Mouse (Mus musculus): ENCODE data around the gene Hipk2. TPM values are rescaled to one million over a fixed set of nuclear protein-coding genes. Genes with fewer than 3 reads are reported as not detected.

Gene Hipk2
- polyA plus RNA-seq, 1 experiment = 34.3 TPM

- no peak overlapping the region for H3K27ac ChIP-seq (ENCODE audit: insufficient read depth, low read length)
- no peaks in the 10 kb centered on the region for H3K27me3 ChIP-seq (ENCODE audit: control insufficient read depth, insufficient read depth, low read length)
- H3K4me1 ChIP-seq (ENCODE audit: control insufficient read depth, insufficient read depth, low read length) = no peaks in the 10 kb centered on the region
- TF ChIP-seq CTCF (IDR thresholded peaks at IDR 0.05; ENCODE audit: borderline replicate concordance, insufficient read depth, low read depth, low read length) (no peak), POLR2A (IDR thresholded peaks at IDR 0.05; ENCODE audit: borderline replicate concordance, insufficient read depth, low read length) (no peak)
- 93% methylated on average over 6 of the region's 6 CpGs for WGBS
- DNase-seq = no peak
- H3K4me3 ChIP-seq (replicated peaks; ENCODE audit: insufficient read depth, low read depth, low read length) = no peak overlapping the region
These were observed 44.2 kb upstream of the Hipk2 start for GRCm38 (mm10) chr6:38920141-38920540.

- no peaks in the 10 kb centered on the region for H3K27me3 ChIP-seq (ENCODE audit: control insufficient read depth, insufficient read depth, low read length)
- DNase-seq = no peak
- no peaks in the 10 kb centered on the region for H3K4me1 ChIP-seq (ENCODE audit: control insufficient read depth, insufficient read depth, low read length)
- 89% methylated on average over 14 of the region's 14 CpGs for WGBS
- TF ChIP-seq CTCF (IDR thresholded peaks at IDR 0.05; ENCODE audit: borderline replicate concordance, insufficient read depth, low read depth, low read length) (no peak), POLR2A (IDR thresholded peaks at IDR 0.05; ENCODE audit: borderline replicate concordance, insufficient read depth, low read length) (no peak)
- no peak overlapping the region for H3K27ac ChIP-seq (ENCODE audit: insufficient read depth, low read length)
- no peak overlapping the region for H3K4me3 ChIP-seq (replicated peaks; ENCODE audit: insufficient read depth, low read depth, low read length)
These were observed 43.3 kb upstream of the Hipk2 start for GRCm38 (mm10) chr6:38919135-38919740.

GRCm38 (mm10) chr6:38918728-38919127 is 42.8 kb upstream of the Hipk2 start:
- H3K4me3 ChIP-seq (replicated peaks; ENCODE audit: insufficient read depth, low read depth, low read length) = no peak overlapping the region
- DNase-seq = no peak
- H3K27ac ChIP-seq (ENCODE audit: insufficient read depth, low read length) = no peak overlapping the region
- no peaks in the 10 kb centered on the region for H3K27me3 ChIP-seq (ENCODE audit: control insufficient read depth, insufficient read depth, low read length)
- no peaks in the 10 kb centered on the region for H3K4me1 ChIP-seq (ENCODE audit: control insufficient read depth, insufficient read depth, low read length)
- WGBS = 94% methylated on average over 4 of the region's 4 CpGs
- no peak for TF ChIP-seq CTCF (IDR thresholded peaks at IDR 0.05; ENCODE audit: borderline replicate concordance, insufficient read depth, low read depth, low read length)
- TF ChIP-seq POLR2A (IDR thresholded peaks at IDR 0.05; ENCODE audit: borderline replicate concordance, insufficient read depth, low read length) = no peak

- 87% methylated on average over 3 of the region's 3 CpGs for WGBS
- no peak for TF ChIP-seq CTCF (IDR thresholded peaks at IDR 0.05; ENCODE audit: borderline replicate concordance, insufficient read depth, low read depth, low read length)
- TF ChIP-seq POLR2A (IDR thresholded peaks at IDR 0.05; ENCODE audit: borderline replicate concordance, insufficient read depth, low read length) = no peak
- Histone ChIP-seq H3K4me3 (replicated peaks; ENCODE audit: insufficient read depth, low read depth, low read length) (no peak overlapping the region), H3K27me3 (ENCODE audit: control insufficient read depth, insufficient read depth, low read length) (no peaks in the 10 kb centered on the region), H3K27ac (ENCODE audit: insufficient read depth, low read length) (no peak overlapping the region), H3K4me1 (ENCODE audit: control insufficient read depth, insufficient read depth, low read length) (no peaks in the 10 kb centered on the region)
- DNase-seq = no peak
These were observed 41.5 kb upstream of the Hipk2 start for GRCm38 (mm10) chr6:38917415-38917814.

- Histone ChIP-seq H3K4me1 (ENCODE audit: control insufficient read depth, insufficient read depth, low read length) (no peaks in the 10 kb centered on the region), H3K27me3 (ENCODE audit: control insufficient read depth, insufficient read depth, low read length) (no peaks in the 10 kb centered on the region), H3K4me3 (replicated peaks; ENCODE audit: insufficient read depth, low read depth, low read length) (no peak overlapping the region), H3K27ac (ENCODE audit: insufficient read depth, low read length) (no peak overlapping the region)
- TF ChIP-seq CTCF (IDR thresholded peaks at IDR 0.05; ENCODE audit: borderline replicate concordance, insufficient read depth, low read depth, low read length) = no peak
- TF ChIP-seq POLR2A (IDR thresholded peaks at IDR 0.05; ENCODE audit: borderline replicate concordance, insufficient read depth, low read length) = no peak
- DNase-seq = no peak
- WGBS = 96% methylated on average over 4 of the region's 4 CpGs
These were observed 40.6 kb upstream of the Hipk2 start for GRCm38 (mm10) chr6:38916571-38916970.

GRCm38 (mm10) chr6:38915776-38916175 is 39.8 kb upstream of the Hipk2 start:
- Histone ChIP-seq H3K4me3 (replicated peaks; ENCODE audit: insufficient read depth, low read depth, low read length) (no peak overlapping the region), H3K4me1 (ENCODE audit: control insufficient read depth, insufficient read depth, low read length) (no peaks in the 10 kb centered on the region), H3K27me3 (ENCODE audit: control insufficient read depth, insufficient read depth, low read length) (no peaks in the 10 kb centered on the region), H3K27ac (ENCODE audit: insufficient read depth, low read length) (no peak overlapping the region)
- TF ChIP-seq POLR2A (IDR thresholded peaks at IDR 0.05; ENCODE audit: borderline replicate concordance, insufficient read depth, low read length) (no peak), CTCF (IDR thresholded peaks at IDR 0.05; ENCODE audit: borderline replicate concordance, insufficient read depth, low read depth, low read length) (no peak)
- WGBS = 73% methylated on average over 5 of the region's 5 CpGs
- DNase-seq = no peak

GRCm38 (mm10) chr6:38914181-38914580 is 38.2 kb upstream of the Hipk2 start:
- no peaks in the 10 kb centered on the region for H3K4me1 ChIP-seq (ENCODE audit: control insufficient read depth, insufficient read depth, low read length)
- TF ChIP-seq POLR2A (IDR thresholded peaks at IDR 0.05; ENCODE audit: borderline replicate concordance, insufficient read depth, low read length) (no peak), CTCF (IDR thresholded peaks at IDR 0.05; ENCODE audit: borderline replicate concordance, insufficient read depth, low read depth, low read length) (no peak)
- H3K27me3 ChIP-seq (ENCODE audit: control insufficient read depth, insufficient read depth, low read length) = no peaks in the 10 kb centered on the region
- H3K27ac ChIP-seq (ENCODE audit: insufficient read depth, low read length) = no peak overlapping the region
- DNase-seq = no peak
- 92% methylated on average over 10 of the region's 10 CpGs for WGBS
- H3K4me3 ChIP-seq (replicated peaks; ENCODE audit: insufficient read depth, low read depth, low read length) = no peak overlapping the region

- 82% methylated on average over 13 of the region's 13 CpGs for WGBS
- TF ChIP-seq POLR2A (IDR thresholded peaks at IDR 0.05; ENCODE audit: borderline replicate concordance, insufficient read depth, low read length) (no peak), CTCF (IDR thresholded peaks at IDR 0.05; ENCODE audit: borderline replicate concordance, insufficient read depth, low read depth, low read length) (no peak)
- Histone ChIP-seq H3K27ac (ENCODE audit: insufficient read depth, low read length) (no peak overlapping the region), H3K4me3 (replicated peaks; ENCODE audit: insufficient read depth, low read depth, low read length) (no peak overlapping the region), H3K27me3 (ENCODE audit: control insufficient read depth, insufficient read depth, low read length) (no peaks in the 10 kb centered on the region), H3K4me1 (ENCODE audit: control insufficient read depth, insufficient read depth, low read length) (no peaks in the 10 kb centered on the region)
- no peak for DNase-seq
These were observed 37.5 kb upstream of the Hipk2 start for GRCm38 (mm10) chr6:38913386-38914042.

Data from cerebellum, adult 2 months (tissue).